ENCODE assay signal across 16 mouse cellular contexts in the genomic region with DNA sequence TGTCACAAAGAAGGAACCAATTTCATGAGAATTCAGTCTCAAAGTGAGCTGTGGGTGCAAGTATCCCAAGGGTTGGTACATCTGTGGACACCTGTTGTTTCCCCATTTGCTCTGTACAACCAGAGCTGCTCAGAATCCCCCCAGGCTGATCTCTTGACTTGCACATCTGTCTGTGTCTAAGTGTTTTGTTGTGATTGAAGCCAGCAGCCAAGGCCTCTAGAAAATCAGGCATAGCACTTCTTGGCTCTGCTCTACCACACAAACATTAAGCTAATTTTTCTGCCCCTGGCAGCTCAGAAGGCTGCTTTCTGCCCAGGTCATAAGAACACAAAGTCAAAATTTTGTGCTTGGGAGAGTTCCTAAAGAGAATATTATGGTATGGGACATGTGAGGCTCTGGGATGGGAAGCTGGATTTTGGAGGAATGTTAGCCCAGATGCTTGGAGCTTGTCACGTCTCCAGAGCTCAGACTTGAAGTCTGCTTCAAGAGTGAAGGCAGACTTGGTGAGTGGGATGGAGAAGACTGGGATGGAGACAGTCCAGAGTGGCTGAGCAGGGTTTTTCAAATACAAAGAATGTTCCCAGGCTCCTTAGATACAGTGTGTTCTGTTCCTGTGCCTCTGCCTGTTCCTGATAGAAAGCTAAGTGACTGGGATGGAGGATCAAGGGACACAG.
"Had no signal": no experiment of that assay in that cellular context is flagged by ENCODE, and none has a peak within 500 bp of the region (broad histone marks: within the 10 kb centered on the region; RNA-seq: fewer than 3 reads in every experiment).

No protein-coding gene starts in this region.

- H3K27ac ChIP-seq: kidney, postnatal 0 days; layer of hippocampus, adult 2 months; limb, embryonic 15.5 days; liver, embryonic 12.5 days; lung, embryonic 15.5 days; macrophage; midbrain, embryonic 15.5 days; neural tube, embryonic 12.5 days had no signal

- DNase-seq: kidney, adult 9 months; kidney, postnatal 4 days; left cerebral cortex, postnatal 4 days; lung, postnatal 14 days; right cerebral cortex, postnatal 4 days; thymus, postnatal 36 days had no signal

- H3K4me3 ChIP-seq: layer of hippocampus, adult 2 months; limb, embryonic 15.5 days; liver, embryonic 12.5 days; lung, embryonic 15.5 days; megakaryocyte, embryonic 14.5 days; midbrain, embryonic 15.5 days; neural tube, embryonic 12.5 days had no signal

- H3K4me2 ChIP-seq: limb, embryonic 15.5 days; liver, embryonic 12.5 days; lung, embryonic 15.5 days; midbrain, embryonic 11.5 days; midbrain, embryonic 15.5 days; neural tube, embryonic 12.5 days had no signal

- ATAC-seq: liver, embryonic 12.5 days; midbrain, embryonic 15.5 days had no signal

- H3K9ac ChIP-seq: limb, embryonic 15.5 days; liver, embryonic 12.5 days; lung, embryonic 15.5 days; midbrain, embryonic 15.5 days; neural tube, embryonic 12.5 days had no signal

- H3K4me1 ChIP-seq: limb, embryonic 15.5 days; liver, embryonic 12.5 days; lung, embryonic 15.5 days; megakaryocyte, embryonic 14.5 days; midbrain, embryonic 15.5 days; neural tube, embryonic 12.5 days had no signal

- H3K36me3 ChIP-seq: limb, embryonic 15.5 days; liver, embryonic 12.5 days; lung, embryonic 15.5 days; midbrain, embryonic 15.5 days; neural tube, embryonic 12.5 days had no signal

- H3K9me3 ChIP-seq: limb, embryonic 15.5 days; liver, embryonic 12.5 days; lung, embryonic 15.5 days; megakaryocyte, embryonic 14.5 days; midbrain, embryonic 15.5 days; neural tube, embryonic 12.5 days had no signal

- H3K27me3 ChIP-seq: limb, embryonic 15.5 days; liver, embryonic 12.5 days; lung, embryonic 15.5 days; midbrain, embryonic 15.5 days; neural tube, embryonic 12.5 days had no signal
